Mouse (Mus musculus): Measurements from ENCODE around the gene Agtrap. TPM values are rescaled to one million over a fixed set of nuclear protein-coding genes. Genes with fewer than 3 reads are reported as not detected.

The Agtrap gene
- polyA plus RNA-seq (2016; fragmentation: Nextera tagmentation; extraction: Ambion mirVana): 12.3 and 12.5 TPM in 2 replicates

DNA sequence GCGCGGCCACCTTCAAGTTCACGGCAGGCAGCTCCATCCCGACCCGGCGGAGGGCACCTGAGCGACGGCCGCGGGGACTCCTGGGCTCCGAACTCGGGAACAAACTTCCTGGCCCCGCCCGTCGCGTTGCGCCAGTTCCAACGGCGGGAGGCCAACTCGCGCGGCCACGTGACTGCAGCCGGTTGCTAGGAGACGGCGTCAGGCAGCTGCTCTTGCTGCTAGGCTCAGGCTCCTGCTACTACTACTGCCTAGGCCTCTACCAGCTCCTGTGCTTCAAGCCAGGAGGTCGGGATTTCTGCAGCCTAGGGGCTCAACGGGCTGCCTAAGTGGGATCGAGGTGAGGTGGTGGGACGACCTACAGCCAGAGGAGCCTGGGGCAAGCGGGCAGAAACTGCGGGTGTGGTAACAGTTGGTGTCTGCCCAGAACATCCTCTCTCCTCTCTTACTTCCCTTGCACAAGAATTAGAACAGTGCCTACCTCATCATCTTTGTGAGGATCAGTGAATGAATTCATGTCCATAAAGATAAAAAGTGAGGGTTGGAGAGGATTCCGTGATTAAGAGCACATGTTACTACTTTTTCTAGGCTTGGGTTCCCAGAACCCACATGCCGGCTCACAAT is at the start of gene Agtrap:
Gene Agtrap, minus strand, starts transcription at position 125 of the 621 bp plus-strand sequence.
- H3K27ac ChIP-seq: peak within 1 kb of the TSS; percentile 72
- 8% methylated on average over 34 of the region's 34 CpGs for WGBS (ENCODE audit: insufficient replicate concordance)
- no peaks in the 10 kb centered on the region for H3K27me3 ChIP-seq (replicated peaks)
- no peaks in the 10 kb centered on the region for H3K9me3 ChIP-seq (replicated peaks)
- H3K36me3 ChIP-seq: no peaks in the 10 kb centered on the region
- H3K4me1 ChIP-seq: peaks cover 50% of the 10 kb centered on the region
- peak within 1 kb of the TSS; percentile 87 for H3K4me2 ChIP-seq
- H3K4me3 ChIP-seq: peak within 1 kb of the TSS; percentile 73
- H3K9ac ChIP-seq: peak within 1 kb of the TSS; percentile 86
- ATAC-seq: peak; percentile 80

GRCm38 (mm10) chr4:148137503-148137902 is 49.7 kb upstream of the Agtrap start:
- peaks cover 16% of the 10 kb centered on the region for H3K4me1 ChIP-seq
- no peak overlapping the region for H3K27ac ChIP-seq
- no peak overlapping the region for H3K9ac ChIP-seq
- H3K36me3 ChIP-seq: no peaks in the 10 kb centered on the region
- H3K9me3 ChIP-seq (replicated peaks): no peaks in the 10 kb centered on the region
- H3K4me2 ChIP-seq: no peak overlapping the region
- no peak overlapping the region for H3K4me3 ChIP-seq
- ATAC-seq: no peak
- WGBS (ENCODE audit: insufficient replicate concordance): 54% methylated on average over 8 of the region's 8 CpGs
- peaks cover 58% of the 10 kb centered on the region for H3K27me3 ChIP-seq (replicated peaks)

DNA sequence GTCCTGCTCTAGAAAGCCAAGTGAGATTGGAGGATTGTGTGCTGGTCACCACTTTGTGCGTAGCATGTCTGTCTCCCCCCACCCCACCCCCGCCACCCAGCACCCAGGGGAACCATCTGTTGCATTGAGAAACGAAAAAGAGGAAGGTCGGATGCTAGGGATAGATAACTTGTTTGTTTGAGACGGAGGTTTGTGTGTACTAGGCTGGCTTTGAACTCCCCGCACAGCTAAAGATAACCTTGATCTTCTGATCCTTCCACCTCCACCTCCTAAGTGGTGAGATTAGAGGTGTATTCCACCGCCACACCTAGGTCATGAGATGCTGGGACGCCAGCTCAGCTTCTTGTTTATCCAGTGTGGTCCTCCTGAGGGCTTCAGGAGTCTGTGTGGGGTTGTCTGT is 47.2 kb upstream of the Agtrap start:
- Histone ChIP-seq H3K4me2 (no peak overlapping the region), H3K9me3 (replicated peaks) (no peaks in the 10 kb centered on the region), H3K27ac (no peak overlapping the region), H3K9ac (no peak overlapping the region), H3K36me3 (no peaks in the 10 kb centered on the region), H3K27me3 (replicated peaks) (peaks cover 84% of the 10 kb centered on the region), H3K4me1 (peaks cover 18% of the 10 kb centered on the region), H3K4me3 (no peak overlapping the region)
- no peak for ATAC-seq
- WGBS (ENCODE audit: insufficient replicate concordance): 19% methylated on average over 8 of the region's 8 CpGs

- Histone ChIP-seq H3K4me2 (peak overlapping the region; percentile 70), H3K27me3 (replicated peaks) (peaks cover 89% of the 10 kb centered on the region), H3K36me3 (no peaks in the 10 kb centered on the region), H3K4me1 (peaks cover 9% of the 10 kb centered on the region), H3K4me3 (peak overlapping the region; percentile 2; the same call in 1 of the 2 replicates), H3K27ac (no peak overlapping the region), H3K9me3 (replicated peaks) (no peaks in the 10 kb centered on the region), H3K9ac (no peak overlapping the region)
- no peak for ATAC-seq
- 3% methylated on average over 21 of the region's 21 CpGs for WGBS (ENCODE audit: insufficient replicate concordance)
Observed at GRCm38 (mm10) chr4:148131497-148132081, 43.8 kb upstream of the Agtrap start.

DNA sequence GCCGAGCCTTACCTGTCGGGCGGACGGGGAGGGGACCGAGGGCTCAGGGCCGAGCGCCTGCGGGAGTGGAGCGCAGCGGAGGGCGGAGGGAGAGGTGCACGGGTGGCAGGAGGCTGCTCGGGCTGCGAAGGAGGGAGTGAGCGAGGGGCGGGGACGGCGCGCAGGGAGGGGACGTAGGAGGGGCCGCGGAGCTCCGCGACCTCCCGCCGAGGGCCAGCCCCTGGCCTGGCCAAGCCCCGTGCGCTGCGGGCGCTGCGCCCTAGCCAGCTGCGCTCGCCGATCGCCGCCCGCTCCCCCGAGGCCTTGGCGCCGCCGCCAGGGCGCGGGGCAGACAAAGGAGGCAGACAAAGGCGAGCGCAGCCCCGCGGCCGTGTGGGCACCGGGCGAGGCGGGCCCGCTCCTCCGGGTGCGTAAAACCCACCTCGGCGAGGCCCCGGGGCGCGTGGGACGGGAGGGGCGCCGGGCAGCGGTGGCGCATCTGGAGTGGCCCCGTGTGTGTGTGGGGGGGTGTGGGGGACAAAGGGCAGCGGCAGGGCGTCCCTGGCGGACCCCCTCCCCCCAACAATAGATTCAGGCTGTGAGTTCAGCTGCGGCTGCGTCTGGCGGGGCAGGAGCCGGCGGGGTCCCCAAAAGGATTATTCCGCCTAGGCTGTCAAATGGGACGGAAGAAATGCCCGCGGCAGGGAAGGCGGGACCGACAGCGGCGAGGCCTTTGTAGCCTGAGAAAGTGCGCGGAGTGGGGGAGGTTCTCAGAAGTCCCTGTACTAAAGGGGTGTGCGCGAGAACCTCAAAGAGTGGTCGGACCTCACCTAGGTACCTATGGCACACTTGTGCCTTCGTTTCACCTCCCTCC is 43.0 kb upstream of the Agtrap start, which contains the start of gene Draxin:
Gene Draxin, minus strand, starts transcription at position 138 of the 853 bp plus-strand sequence.
- Histone ChIP-seq H3K4me2 (peak within 1 kb of the TSS; percentile 70), H3K4me3 (peak within 1 kb of the TSS; percentile 51), H3K9me3 (replicated peaks) (no peaks in the 10 kb centered on the region), H3K36me3 (no peaks in the 10 kb centered on the region), H3K9ac (peak within 1 kb of the TSS; percentile 45; the same call in 1 of the 2 replicates), H3K27ac (no peak within 1 kb of the TSS), H3K27me3 (replicated peaks) (peaks cover 92% of the 10 kb centered on the region), H3K4me1 (peaks cover 9% of the 10 kb centered on the region)
- 1% methylated on average over 83 of the region's 87 CpGs for WGBS (ENCODE audit: insufficient replicate concordance)
- peak; percentile 64; the same call in 1 of the 2 replicates for ATAC-seq

DNA sequence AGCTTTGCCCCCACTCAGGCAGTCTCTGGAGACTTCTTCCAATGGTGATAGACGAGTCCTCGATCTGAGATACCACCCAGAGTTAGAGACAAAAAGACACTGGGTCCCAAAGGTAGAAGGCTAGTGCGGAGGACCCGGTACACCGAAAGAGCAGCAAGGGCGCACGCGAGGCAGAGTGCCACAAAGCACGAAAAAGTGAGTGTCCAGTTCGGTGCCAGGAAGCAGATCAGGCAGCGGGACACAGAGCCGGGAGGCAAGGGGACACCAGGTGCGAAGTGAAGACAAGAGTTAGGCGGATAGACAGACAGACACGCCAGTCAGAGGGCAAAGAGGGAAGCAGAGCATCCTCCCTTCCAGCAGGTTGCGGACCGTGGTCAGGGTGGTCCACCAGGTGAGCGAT is 42.3 kb upstream of the Agtrap start, which contains the start of gene Mad2l2:
Gene Mad2l2, plus strand, starts transcription at position 252 of the 400 bp plus-strand sequence.
- no peaks in the 10 kb centered on the region for H3K36me3 ChIP-seq
- no peak within 1 kb of the TSS for H3K27ac ChIP-seq
- peaks cover 95% of the 10 kb centered on the region for H3K27me3 ChIP-seq (replicated peaks)
- 4% methylated on average over 18 of the region's 18 CpGs for WGBS (ENCODE audit: insufficient replicate concordance)
- peaks cover 9% of the 10 kb centered on the region for H3K4me1 ChIP-seq
- H3K4me3 ChIP-seq: peak within 1 kb of the TSS; percentile 51
- no peak for ATAC-seq
- H3K9ac ChIP-seq: peak within 1 kb of the TSS; percentile 45; the same call in 1 of the 2 replicates
- H3K4me2 ChIP-seq: peak within 1 kb of the TSS; percentile 70
- no peaks in the 10 kb centered on the region for H3K9me3 ChIP-seq (replicated peaks)

- Histone ChIP-seq H3K9me3 (replicated peaks) (no peaks in the 10 kb centered on the region), H3K4me1 (peaks cover 9% of the 10 kb centered on the region), H3K9ac (no peak overlapping the region), H3K4me2 (no peak overlapping the region), H3K36me3 (no peaks in the 10 kb centered on the region), H3K27ac (no peak overlapping the region), H3K4me3 (no peak overlapping the region), H3K27me3 (replicated peaks) (peaks cover 96% of the 10 kb centered on the region)
- ATAC-seq: no peak
- 27% methylated on average over 2 of the region's 2 CpGs for WGBS (ENCODE audit: insufficient replicate concordance)
Observed at GRCm38 (mm10) chr4:148128672-148129071, 40.8 kb upstream of the Agtrap start.

DNA sequence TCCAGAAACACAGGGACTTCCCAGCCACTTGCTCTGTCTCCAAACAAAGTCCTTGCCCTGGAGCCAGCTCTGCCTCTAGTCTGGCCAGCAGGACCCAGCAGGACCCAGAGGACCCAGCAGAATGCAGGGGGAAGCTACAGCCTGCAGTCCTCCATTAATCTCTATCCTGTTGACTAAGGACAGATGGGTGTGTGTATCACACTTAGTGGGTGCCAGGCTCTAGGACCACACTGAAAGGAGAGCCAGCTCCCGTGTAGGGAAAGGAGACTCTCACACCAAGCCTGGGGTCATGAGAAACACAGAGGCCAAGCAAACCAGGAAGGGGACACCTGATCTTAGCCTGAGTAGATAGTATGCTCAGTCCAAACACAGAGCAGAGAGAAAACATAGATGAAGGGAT is 40.4 kb upstream of the Agtrap start:
- WGBS (ENCODE audit: insufficient replicate concordance): 42% methylated on average over 1 of the region's 1 CpGs
- H3K4me2 ChIP-seq: no peak overlapping the region
- peaks cover 95% of the 10 kb centered on the region for H3K27me3 ChIP-seq (replicated peaks)
- H3K4me3 ChIP-seq: no peak overlapping the region
- no peak overlapping the region for H3K9ac ChIP-seq
- H3K9me3 ChIP-seq (replicated peaks): no peaks in the 10 kb centered on the region
- H3K36me3 ChIP-seq: no peaks in the 10 kb centered on the region
- no peak overlapping the region for H3K27ac ChIP-seq
- H3K4me1 ChIP-seq: peaks cover 9% of the 10 kb centered on the region
- no peak for ATAC-seq

- H3K4me1 ChIP-seq: no peaks in the 10 kb centered on the region
- WGBS (ENCODE audit: insufficient replicate concordance): 56% methylated on average over 3 of the region's 3 CpGs
- no peak overlapping the region for H3K4me3 ChIP-seq
- H3K27me3 ChIP-seq (replicated peaks): peaks cover 60% of the 10 kb centered on the region
- no peaks in the 10 kb centered on the region for H3K36me3 ChIP-seq
- no peak for ATAC-seq
- H3K4me2 ChIP-seq: no peak overlapping the region
- H3K27ac ChIP-seq: no peak overlapping the region
- H3K9me3 ChIP-seq (replicated peaks): no peaks in the 10 kb centered on the region
- H3K9ac ChIP-seq: no peak overlapping the region
Observed at GRCm38 (mm10) chr4:148122694-148123066, 34.8 kb upstream of the Agtrap start.

DNA sequence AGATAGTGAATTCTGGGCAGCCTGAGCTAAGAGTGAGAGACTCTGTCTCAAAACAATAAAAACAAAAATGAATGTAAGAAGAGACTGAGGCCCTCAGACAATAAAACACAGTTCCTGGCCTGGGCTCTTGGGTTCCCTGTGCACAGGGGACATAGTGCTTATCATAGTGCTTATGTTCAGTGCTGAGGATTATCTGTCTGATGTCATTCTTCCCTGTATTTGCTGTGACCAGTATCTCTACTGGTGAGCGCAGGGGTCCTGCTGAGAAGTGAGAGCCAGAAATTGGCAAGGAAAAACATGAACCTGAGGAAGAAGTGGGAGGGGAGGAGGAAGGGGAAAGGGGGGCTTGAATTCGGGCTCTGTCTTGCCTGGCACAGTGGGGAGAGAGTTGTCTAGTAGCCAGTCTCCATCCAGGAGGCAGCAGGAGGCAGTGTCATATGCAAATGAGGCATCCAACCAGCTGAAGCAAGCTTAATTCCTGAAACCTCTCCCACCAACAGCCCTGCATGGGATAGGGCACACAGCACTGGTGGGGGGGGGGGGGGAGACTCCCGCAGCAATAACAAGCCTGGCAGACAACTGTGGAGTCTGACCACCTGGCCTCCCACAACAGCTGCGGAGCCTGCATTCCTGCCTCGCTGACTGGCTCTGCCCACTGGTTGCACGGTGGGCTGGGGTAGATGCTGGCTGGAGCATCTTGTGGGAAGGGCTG is 34.3 kb upstream of the Agtrap start:
- Histone ChIP-seq H3K9ac (no peak overlapping the region), H3K27me3 (replicated peaks) (peaks cover 56% of the 10 kb centered on the region), H3K9me3 (replicated peaks) (no peaks in the 10 kb centered on the region), H3K36me3 (no peaks in the 10 kb centered on the region), H3K4me1 (no peaks in the 10 kb centered on the region), H3K4me3 (no peak overlapping the region), H3K27ac (no peak overlapping the region), H3K4me2 (no peak overlapping the region)
- 44% methylated on average over 5 of the region's 6 CpGs for WGBS (ENCODE audit: insufficient replicate concordance)
- no peak for ATAC-seq

DNA sequence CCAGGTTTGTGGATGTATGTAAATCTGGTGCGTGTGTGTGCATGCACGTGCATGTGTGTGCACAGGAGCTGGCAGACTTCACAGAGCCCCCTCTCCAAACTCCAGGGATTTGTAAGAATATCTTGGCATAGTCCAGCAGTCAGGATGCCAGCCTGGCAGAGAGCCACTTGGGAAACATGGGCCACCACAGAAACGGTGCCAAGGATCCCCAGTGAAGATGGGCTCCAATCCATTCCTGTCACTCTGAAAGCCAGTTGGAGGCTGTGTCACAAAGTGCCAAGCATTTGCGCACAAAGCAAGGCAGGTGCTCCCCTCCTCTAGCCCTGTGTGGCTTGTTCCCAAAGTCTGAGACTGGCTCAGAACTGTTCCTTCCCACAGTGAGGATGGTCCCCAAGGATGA is 33.5 kb upstream of the Agtrap start:
- WGBS (ENCODE audit: insufficient replicate concordance): 69% methylated on average over 4 of the region's 4 CpGs
- Histone ChIP-seq H3K4me2 (no peak overlapping the region), H3K27me3 (replicated peaks) (peaks cover 49% of the 10 kb centered on the region), H3K4me3 (no peak overlapping the region), H3K27ac (no peak overlapping the region), H3K4me1 (no peaks in the 10 kb centered on the region), H3K36me3 (no peaks in the 10 kb centered on the region), H3K9me3 (replicated peaks) (0 out of 2 replicates have a peak, but pooled peaks cover 3% of the 10 kb centered on the region), H3K9ac (no peak overlapping the region)
- no peak for ATAC-seq

Data from liver, embryonic 12.5 days (tissue).